Mouse (Mus musculus) cortical plate, adult 2 months (tissue): ENCODE results near the gene Tspan18.

ENCODE experiments used
- CTCF ChIP-seq: fragments of 200-500 bp; IDR thresholded peaks from 2 replicates; pipeline ENCODE4 v1.5.1; 2011; ENCODE audit warnings: mild to moderate bottlenecking, control low read depth, low read length; ENCODE audit not compliant: insufficient read depth; ENCODE audit errors: extremely low read depth
- POLR2A ChIP-seq: fragments of 200-500 bp; IDR thresholded peaks from 2 replicates; pipeline ENCODE4 v1.6.1; 2011; ENCODE audit warnings: mild to moderate bottlenecking, low read length, control low read depth; ENCODE audit not compliant: insufficient read depth; ENCODE audit errors: extremely low read depth

GRCm38 (mm10) chr2:93257634-93258033 lies 76.7 kb downstream of the Tspan18 start:
- no peak for TF ChIP-seq CTCF
- no peak for TF ChIP-seq POLR2A
